Mouse (Mus musculus) liver, postnatal 0 days (tissue): Measurements from ENCODE around the gene Casp4.

ENCODE experiments used
- CTCF ChIP-seq: sonication (generic); IDR thresholded peaks from 2 replicates; pipeline ENCODE4 v1.5.1; 2016; ENCODE audit warnings: antibody characterized with exemption, low read depth
- EP300 ChIP-seq: IDR thresholded peaks from 2 replicates; pipeline ENCODE4 v1.6.1; 2016; ENCODE audit warnings: antibody characterized with exemption, low read depth, mild to moderate bottlenecking

GRCm38 (mm10) chr9:5296354-5297237 lies 12.0 kb upstream of the Casp4 start:
- TF ChIP-seq CTCF (no peak), EP300 (no peak)
